Mouse (Mus musculus): ENCODE data around the gene Pik3c2b.
"Not testable (repeated sequence)": the region's sequence is repeated elsewhere in the genome, so short reads cannot be mapped to it uniquely, and the experiment has no call there.

The Pik3c2b gene

GRCm38 (mm10) chr1:133045011-133045860 is at the start of gene Pik3c2b:
Gene Pik3c2b (plus strand): TSS chr1:133045667.
- DNase-seq = no peak

- no peak for DNase-seq
Measured at GRCm38 (mm10) chr1:133000347-133000746, 45.1 kb upstream of the Pik3c2b start.

GRCm38 (mm10) chr1:133006571-133006970 is 38.9 kb upstream of the Pik3c2b start:
- DNase-seq = no peak

DNA sequence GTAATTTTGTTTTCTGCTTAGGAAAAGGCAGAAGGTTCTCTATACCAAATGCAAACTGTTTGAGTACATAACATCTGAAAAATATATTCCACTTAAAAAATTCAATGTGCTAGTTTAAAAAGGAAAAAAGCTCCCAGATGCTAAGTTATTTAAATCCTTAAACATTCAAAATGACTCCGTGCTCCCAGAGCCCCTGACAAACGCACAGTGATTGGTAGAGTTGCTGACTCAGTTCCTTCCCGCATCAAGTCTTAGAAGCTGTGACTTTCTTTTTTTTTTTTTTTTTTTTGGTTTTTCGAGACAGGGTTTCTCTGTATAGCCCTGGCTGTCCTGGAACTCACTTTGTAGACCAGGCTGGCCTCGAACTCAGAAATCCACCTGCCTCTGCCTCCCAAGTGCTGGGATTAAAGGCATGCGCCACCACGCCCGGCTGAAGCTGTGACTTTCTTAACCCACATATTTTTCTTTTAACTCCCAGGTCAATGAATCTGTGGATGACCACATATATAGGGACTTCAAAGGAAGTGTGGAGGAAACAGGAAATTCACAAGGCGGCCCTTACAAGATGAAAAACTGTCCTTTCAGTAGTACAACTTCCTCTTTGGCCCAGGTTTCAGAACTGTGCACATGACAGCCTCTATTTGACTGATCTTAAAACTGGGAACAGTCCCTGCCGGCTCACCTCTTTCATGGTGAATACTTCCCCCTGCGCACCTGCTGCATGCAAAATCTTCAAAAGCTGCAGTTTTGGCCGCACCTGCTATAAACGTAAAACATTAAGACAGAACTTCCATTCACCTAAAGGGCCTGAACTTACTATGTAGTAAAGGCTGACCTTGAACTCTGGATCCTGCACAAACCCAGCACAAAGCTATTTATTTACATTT is 33.3 kb upstream of the Pik3c2b start:
- no peak for DNase-seq

DNA sequence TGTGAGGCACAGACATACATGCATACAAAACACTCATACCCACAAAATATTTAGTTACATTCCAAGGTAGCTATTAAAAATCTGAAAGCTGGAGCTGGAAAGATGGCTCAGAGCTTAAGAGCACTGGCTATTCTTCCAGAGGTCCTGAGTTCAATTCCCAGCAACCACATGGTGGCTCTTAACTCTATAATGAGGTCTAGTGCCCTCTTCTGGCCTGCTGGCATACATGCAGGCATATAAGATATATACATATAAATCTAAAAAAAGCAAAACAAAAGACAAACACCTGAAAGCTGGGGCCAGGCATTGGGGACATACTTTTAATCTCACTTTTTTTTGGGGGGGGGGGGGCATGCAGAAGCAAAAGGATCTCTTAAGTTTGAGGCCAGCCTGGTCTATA is 32.1 kb upstream of the Pik3c2b start:
- no peak for DNase-seq

- DNase-seq = no peak
Measured at GRCm38 (mm10) chr1:133014196-133014595, 31.3 kb upstream of the Pik3c2b start.

GRCm38 (mm10) chr1:133016775-133017428 is 28.6 kb upstream of the Pik3c2b start:
- no peak for DNase-seq

DNA sequence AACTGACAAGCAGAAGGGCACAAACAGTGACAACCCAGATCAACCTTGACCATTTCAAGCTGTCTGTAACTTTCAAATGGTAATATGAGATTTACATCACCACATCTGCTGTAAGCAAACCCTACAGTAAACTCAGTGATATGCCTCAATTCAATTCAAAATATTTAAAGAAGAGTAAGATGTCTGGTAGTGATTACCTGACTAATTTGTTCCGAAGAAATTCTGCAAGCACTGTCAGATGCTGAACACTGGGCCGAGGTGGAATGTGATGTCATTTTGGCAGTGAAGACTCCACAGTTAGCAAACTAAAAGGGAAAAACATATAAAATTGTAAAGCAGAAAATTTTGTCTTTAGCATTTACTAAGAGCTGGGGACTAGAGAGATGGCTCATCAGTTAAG is 26.9 kb upstream of the Pik3c2b start:
- no peak for DNase-seq

- DNase-seq = no peak
Measured at GRCm38 (mm10) chr1:133019312-133019711, 26.2 kb upstream of the Pik3c2b start.

- no peak for DNase-seq
Measured at GRCm38 (mm10) chr1:133020137-133020894, 25.2 kb upstream of the Pik3c2b start.

DNA sequence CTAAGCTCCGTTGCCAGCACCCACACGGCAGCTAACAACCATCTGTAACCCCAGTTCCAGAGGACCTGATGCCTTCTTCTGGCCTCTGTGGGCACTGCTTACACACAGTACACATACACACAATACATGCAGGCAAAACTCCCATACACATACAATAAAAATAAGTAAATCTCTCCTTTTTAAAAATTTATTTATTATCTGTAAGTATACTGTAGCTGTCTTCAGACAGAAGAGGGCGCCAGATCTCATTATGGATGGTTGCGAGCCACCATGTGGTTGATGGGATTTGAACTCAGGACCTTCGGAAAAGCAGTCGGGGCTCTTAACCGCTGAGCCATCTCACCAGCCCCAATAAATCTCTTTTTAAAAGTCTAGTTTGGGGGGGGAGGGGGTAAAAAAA is 24.1 kb upstream of the Pik3c2b start:
- no peak for DNase-seq

GRCm38 (mm10) chr1:133021971-133022370 is 23.5 kb upstream of the Pik3c2b start:
- DNase-seq = not testable (repeated sequence)

- not testable (repeated sequence) for DNase-seq
Measured at GRCm38 (mm10) chr1:133023723-133024122, 21.7 kb upstream of the Pik3c2b start.

GRCm38 (mm10) chr1:133024426-133024825 is 21.0 kb upstream of the Pik3c2b start:
- DNase-seq = no peak

DNA sequence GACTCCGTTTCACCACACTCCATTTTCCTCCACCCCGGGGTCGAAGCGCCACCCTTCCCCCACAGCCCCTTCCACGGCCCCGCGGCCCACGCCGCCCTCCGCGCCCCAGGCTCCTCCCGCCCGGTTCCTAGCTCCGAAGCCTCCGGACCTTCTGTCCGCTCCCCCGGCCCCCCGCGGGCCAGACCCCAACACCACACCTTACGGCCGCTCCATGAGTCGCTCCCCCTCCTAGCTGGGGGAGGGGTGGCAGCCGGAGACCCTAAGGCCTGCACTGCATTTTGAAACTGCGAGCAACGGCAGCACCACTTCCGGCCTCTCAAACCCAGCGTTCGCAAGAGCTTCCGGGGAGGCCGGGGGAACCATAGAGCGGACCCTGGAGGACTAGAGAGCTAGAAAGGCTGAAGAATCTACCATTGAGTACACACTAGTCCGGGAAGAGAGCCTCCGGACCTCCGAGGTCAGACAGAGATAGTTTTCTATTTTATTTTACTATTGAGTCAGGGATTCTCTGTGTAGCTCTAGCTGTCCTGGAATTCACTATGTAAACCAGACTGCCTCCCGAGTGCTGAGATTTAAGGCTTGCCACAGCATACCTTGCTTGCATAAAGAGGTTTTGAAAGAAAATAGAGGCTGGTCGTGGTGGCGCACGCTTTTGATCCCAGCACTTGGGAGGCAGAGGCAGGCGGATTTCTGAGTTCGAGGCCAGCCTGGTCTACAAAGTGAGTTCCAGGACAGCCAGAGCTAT is 20.2 kb upstream of the Pik3c2b start:
- peak; percentile 87 to 91 for DNase-seq

- peak in 1 of 2 experiments; percentile 18 for DNase-seq
Measured at GRCm38 (mm10) chr1:133025796-133026190, 19.7 kb upstream of the Pik3c2b start.

GRCm38 (mm10) chr1:133027126-133027525 is 18.3 kb upstream of the Pik3c2b start:
- no peak for DNase-seq

DNA sequence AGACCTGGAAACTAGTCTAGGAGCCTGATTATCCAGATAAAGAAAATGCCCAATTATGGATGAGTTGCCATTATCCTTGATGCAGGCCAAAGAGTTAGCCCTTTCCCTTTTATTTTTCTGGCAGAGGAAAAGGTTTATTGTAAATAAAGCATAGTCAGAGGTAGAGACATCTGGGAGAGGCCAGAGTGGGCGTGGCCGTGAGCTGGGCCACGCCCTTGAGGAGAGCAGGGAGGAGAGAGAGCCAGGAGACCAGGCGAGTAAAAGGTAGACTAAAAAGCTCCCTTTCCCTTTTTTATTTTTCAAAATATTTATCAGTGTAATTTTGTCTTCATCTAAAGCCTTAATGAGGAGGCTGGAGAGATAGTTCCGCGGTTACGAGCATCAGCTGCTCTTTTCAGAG is 17.5 kb upstream of the Pik3c2b start:
- no peak for DNase-seq

DNA sequence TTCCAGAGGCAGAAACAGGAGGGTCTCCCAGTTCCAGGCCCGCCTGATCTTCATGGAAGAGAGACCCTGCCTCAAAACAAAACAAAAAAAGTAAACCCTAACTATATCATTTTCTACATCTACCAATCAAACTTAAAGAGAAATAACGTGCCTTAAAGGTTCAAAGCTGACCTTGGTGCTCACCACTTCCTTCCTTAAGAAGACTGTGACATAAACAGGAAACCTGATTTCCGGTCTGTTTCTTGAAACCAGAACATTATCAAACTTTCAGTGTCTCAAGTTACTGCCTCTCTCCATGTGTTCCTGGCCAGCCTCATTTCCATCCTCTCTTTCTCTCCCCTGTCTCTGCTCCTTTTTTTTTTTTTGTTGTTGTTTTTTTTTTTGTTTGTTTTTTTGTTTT is 15.7 kb upstream of the Pik3c2b start:
- no peak for DNase-seq

DNA sequence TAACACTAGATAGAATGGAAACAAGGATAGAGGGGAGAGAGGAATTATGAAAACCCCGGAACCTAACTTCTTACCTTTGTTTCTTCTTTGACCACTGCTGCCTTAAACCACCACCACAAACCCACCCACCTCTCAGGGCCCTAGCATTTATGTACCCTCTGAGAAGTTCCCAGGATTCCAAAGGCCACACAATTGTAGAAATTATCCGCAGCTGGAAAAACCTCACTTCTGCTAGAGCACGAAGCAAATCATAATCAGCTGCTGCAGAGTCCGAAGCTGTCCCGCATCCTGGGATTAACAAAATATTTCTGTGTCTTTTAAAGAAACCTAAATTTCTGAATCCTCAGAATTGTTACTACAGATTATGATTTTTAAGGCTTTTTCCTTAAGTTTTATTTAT is 15.0 kb upstream of the Pik3c2b start, which contains the start of gene Mdm4:
Mdm4 (minus strand) TSS at position 101 of the 400 bp plus-strand sequence.
- DNase-seq = no peak

DNA sequence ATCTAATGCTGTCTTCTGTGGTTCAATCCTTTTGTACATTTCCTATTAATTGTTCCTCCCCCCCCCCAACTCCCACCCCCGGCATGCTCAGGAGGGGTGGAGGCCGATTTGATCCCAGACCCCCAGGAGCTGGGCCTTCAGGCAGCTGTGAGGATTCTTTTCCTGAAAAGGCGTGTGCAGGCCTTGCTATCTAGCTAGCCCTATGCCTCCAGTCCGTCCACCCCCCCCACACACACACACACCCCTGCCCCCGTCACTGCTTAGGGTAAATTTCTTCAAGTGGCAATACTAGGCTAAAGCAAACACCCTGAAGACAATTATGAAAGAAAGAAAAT is 12.5 kb upstream of the Pik3c2b start:
- DNase-seq = no peak
